Mouse (Mus musculus) urinary bladder, postnatal 25 days (tissue): ENCODE measurements around the gene Mapkap1.

Experiments
- DNase-seq: peaks from one replicate; pipeline ENCODE4 v3.0.0; 2022; ENCODE audit warnings: low spot score

The Mapkap1 gene

DNA sequence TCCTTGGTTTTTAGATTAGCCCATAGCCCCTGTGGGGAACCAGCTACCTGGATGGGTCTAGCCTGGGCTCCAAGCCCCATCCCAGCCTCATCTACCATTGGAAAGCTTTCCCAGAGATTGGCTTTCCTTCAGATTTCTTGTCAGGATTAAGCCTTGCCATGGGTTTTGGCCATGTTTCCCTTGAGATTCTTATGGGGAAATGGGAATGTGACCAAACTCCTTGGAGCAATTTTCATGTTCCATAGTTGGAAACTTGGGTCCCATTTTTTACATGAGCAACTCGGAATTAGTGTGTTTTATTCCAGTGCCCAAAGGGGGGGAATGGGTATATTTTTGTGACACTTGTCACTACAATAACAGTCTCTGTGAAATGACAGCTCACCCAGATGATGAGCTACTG is 125.8 kb downstream of the Mapkap1 start:
- DNase-seq, result no peak

- DNase-seq, result no peak
Observed at GRCm38 (mm10) chr2:34533281-34533680, 126.7 kb downstream of the Mapkap1 start.

- no peak for DNase-seq
Observed at GRCm38 (mm10) chr2:34534996-34535395, 128.4 kb downstream of the Mapkap1 start.

DNA sequence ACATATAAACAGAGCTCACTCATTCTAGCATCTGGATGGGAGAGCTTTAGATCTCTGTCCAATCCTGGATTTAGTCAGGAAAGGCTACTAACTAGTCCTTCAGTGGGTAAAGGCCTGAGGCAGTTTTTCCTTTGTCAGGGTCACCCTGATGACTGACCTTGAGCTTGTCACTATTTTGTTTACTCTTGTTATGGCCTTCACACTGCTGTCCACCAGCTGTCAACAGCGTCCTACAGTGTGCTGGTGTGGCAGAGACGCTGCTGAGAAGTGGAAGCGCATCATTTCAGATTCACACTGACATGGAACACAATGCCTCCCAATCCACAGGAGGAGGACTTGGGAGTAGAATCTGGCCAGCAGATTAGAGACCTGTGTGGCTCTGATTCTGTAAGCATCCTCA is 130.8 kb downstream of the Mapkap1 start:
- DNase-seq, result no peak

DNA sequence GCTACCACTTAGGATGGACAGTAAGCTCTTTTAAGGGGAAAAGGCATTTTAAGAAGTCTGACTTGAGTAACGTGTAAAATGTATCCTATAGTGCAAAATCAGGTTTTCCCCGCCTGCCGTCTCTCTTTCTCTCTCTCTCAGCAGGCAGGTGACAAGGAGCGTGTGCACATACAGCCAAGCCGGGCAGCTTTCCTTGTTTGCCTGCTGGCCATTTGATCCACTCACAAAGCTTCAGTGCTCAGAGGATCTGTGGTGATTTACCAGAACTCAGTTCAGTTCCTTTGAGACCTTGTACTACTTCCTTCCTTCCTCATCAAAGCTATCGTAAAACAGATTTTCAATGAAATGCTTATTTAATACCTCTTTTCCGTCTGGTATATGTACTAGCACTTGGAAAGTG is 137.0 kb downstream of the Mapkap1 start:
- DNase-seq, result no peak

- no peak for DNase-seq
Observed at GRCm38 (mm10) chr2:34544021-34544420, 137.4 kb downstream of the Mapkap1 start.

- peak; percentile 10 for DNase-seq
Observed at GRCm38 (mm10) chr2:34544646-34545395, 138.2 kb downstream of the Mapkap1 start.

DNA sequence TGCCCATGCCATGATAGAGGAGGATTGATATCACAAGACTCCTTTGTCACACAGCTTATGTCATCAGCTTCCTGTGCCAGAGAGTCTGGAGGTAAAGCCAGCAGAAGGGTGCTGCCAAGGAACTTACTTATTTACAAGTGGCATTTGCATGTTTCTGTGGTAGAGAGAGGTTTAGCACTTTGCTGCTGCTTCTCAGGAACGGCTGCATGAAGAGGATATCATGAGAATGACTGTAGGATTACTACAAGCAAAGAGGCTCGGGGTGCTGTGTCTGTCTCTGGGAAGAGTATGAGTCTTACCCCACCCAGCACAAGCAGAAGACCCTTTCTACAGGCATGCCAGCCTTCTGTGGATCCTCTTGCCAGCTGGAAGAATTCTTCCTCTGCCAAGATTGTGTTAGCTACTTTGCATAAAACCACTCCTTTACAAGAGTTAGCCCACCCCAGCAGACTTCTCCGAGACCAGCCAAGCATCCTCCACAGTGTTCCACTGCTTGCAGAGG is 139.7 kb downstream of the Mapkap1 start:
- no peak for DNase-seq

- no peak for DNase-seq
Observed at GRCm38 (mm10) chr2:34547516-34547915, 140.9 kb downstream of the Mapkap1 start.

DNA sequence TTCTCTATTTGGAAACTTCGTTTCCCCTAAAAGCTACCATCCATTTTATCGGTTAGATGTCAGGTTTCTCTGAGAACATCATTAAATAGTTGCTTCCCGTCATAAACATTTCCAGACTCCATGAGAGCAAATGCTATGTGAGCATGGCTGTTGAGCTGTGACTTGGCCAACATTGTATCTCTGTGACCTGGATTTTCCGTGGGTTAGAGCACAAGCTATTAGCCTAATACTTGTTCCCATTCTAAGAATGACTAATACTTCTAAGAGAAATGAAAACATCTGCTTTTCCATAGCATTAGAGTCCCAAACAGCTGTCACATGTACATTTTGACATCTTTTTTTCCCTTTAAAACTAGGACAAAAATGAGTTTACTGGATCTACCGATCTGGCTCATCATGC is 142.4 kb downstream of the Mapkap1 start:
- DNase-seq, result no peak

DNA sequence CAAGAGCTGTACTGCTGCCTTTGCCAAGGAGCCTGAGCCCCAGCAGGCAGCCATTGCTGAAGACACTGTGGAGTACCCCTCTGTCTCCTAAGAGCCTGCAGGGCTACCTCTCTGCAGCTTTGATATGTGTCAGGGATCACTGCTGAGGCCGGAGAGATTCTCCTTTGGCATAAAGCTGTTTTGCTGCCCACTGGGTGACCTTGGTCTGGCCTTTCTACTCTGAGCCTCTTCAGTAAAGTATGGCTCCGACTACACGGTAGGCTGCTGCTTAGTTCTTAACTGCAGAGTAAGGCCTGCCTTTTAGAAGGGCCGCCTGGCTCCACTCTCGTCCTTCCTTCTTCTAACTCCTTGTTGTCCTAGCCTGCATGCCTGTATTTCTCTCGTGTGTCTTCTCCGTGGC is 142.9 kb downstream of the Mapkap1 start:
- no peak for DNase-seq

- no peak for DNase-seq
Observed at GRCm38 (mm10) chr2:34552772-34553171, 146.2 kb downstream of the Mapkap1 start.

- no peak for DNase-seq
Observed at GRCm38 (mm10) chr2:34553580-34554231, 147.1 kb downstream of the Mapkap1 start.

- no peak for DNase-seq
Observed at GRCm38 (mm10) chr2:34560146-34560545, 153.6 kb downstream of the Mapkap1 start.

DNA sequence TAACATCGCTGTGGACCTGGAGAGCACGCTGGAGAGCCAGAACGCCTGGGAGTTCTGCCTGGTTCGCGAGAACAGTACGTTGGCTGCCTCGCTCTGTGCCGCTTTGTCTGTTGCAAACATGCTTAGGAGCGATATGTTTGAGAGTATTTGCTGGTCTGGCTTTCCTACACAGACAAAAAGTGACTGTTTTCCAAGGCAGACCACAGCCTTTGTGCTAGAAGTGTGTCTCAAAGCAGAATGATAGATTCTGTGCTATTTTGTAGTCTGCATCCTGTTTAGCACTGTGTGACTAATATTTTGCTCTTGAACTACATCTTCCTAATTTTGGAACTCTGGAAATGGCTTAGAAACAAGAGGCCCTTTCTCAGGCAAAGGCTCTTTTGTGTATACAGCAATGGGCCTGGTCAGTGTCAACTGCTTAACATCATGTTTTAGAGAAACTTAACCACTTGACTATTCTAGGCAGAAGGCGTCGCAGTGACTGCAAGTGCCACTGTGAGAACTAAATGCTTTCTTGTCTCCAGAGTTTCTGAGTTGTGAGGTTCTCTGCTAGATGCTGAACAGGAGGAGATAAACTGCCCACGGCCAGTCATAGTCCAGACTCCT is 156.6 kb downstream of the Mapkap1 start:
- DNase-seq, result no peak

DNA sequence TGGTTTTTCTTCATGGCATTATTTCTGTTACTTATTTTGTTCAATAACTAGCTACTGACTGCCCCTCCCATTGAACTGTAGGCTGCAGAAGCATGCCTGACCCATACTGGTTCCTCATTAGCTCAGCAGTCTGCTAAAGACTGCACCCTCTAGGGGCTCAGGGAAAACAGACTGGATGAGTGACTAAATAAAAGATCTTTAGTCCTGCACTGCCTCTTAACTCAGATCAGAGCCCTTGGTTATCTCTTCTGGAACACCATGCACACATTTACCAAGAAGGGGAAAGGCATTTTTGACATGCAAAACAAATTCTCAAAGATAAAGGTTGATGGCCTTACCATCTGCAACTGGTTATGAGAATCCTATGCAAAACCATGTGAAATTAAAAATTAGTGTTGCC is 157.3 kb downstream of the Mapkap1 start:
- no peak for DNase-seq

- DNase-seq, result no peak
Observed at GRCm38 (mm10) chr2:34566146-34566545, 159.6 kb downstream of the Mapkap1 start.

- DNase-seq, result no peak
Observed at GRCm38 (mm10) chr2:34566601-34567000, 160.0 kb downstream of the Mapkap1 start.

- no peak for DNase-seq
Observed at GRCm38 (mm10) chr2:34569131-34569530, 162.6 kb downstream of the Mapkap1 start.

- DNase-seq, result no peak
Observed at GRCm38 (mm10) chr2:34570378-34570777, 163.8 kb downstream of the Mapkap1 start.

DNA sequence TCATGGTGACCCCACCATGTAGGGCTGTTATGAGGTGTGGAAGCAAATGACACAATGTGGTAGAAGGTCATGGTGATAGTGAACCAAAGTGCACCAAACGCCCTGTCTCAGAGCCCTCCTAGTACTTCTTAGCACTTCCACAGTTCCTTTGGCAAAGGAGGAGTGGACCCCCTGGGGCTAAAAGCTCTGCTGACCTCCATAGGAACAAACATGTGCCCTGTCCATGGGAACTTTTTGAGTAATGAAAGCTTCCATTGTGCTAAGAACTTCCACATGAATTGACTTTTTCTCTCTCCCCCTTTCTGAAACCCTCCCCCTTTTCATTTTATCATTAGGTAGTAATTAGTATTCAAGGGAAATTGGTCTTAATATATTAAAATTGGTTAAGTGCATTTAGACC is 164.5 kb downstream of the Mapkap1 start:
- no peak for DNase-seq

DNA sequence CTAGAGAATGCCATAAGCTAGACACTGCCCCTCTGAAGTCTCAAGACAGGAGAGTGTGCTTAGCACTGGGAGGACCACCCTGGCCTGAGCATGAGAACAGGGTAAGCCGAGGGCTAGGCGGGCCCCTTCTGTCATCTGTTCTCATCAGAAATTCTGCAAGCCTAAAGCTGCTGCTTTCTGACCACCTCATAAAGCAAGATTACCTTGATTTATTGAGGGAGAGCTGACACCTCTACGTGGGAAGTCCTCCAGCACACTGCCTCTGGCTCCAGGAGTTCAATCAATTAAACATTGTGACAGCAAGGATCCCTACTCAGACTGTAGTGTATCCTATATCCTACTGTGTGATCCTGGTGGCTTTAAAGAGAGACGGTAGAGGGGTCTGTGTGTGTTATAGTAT is 166.5 kb downstream of the Mapkap1 start:
- DNase-seq, result no peak

GRCm38 (mm10) chr2:34588546-34588945 is 182.0 kb downstream of the Mapkap1 start:
- no peak for DNase-seq
